Mouse (Mus musculus) left cerebral cortex, adult 2 months (tissue): Measurements from ENCODE around the gene Ptpn7. TPM values are rescaled to one million over a fixed set of nuclear protein-coding genes. Genes with fewer than 3 reads are reported as not detected.

ENCODE experiments used
- DNase-seq, 2 experiments: peaks; one replicate each; pipeline ENCODE4 v3.0.0; 2021 to 2022; ENCODE audit warnings: low spot score in 2 of 2, mixed read lengths in 1 of 2; ENCODE audit errors: extremely low spot score in 1 of 2
- H3K27ac ChIP-seq: fragments of 200-600 bp; 2 replicates; pipeline ENCODE4 v1.8.1; 2022
- H3K4me3 ChIP-seq: fragments of 200-600 bp; 2 replicates; pipeline ENCODE4 v1.8.1; 2022
- CTCF ChIP-seq: fragments of 200-600 bp; IDR thresholded peaks from 2 replicates; pipeline ENCODE4 v1.8.1; 2022; ENCODE audit warnings: antibody characterized with exemption, mild to moderate bottlenecking, moderate library complexity
- intact Hi-C: fragments of 180-260 bp; cut with DNase I; formaldehyde crosslinking; loops from one replicate; pipeline ENCODE4 v1.15.1; 2025
- total RNA-seq, 2 experiments: library from RNA; stranded (reverse); gene quantifications; 2 replicates each; pipeline ENCODE4 v1.2.3; 2021

The Ptpn7 gene
- total RNA-seq, 2 experiments from 2014 or later, result 0.09 to 0.37 TPM

GRCm38 (mm10) chr1:135146946-135147701 is 14.6 kb downstream of the Ptpn7 start:
- Histone ChIP-seq H3K4me3 (peak overlapping the region; percentile 75), H3K27ac (peak overlapping the region; percentile 98)
- TF ChIP-seq CTCF, result no peak
- peak; percentile 67 to 74 for DNase-seq
- intact Hi-C loops, result loop anchor here (2.0 kb wide), 1 partner anchor 222 kb away; no protein-coding TSS in a partner anchor

GRCm38 (mm10) chr1:135147702-135148058 is 15.2 kb downstream of the Ptpn7 start:
- no peak for TF ChIP-seq CTCF
- intact Hi-C loops, result loop anchor here (2.0 kb wide), 1 partner anchor 221 kb away; no protein-coding TSS in a partner anchor
- H3K27ac ChIP-seq, result peak overlapping the region; percentile 98
- no peak for DNase-seq
- H3K4me3 ChIP-seq, result peak overlapping the region; percentile 75

GRCm38 (mm10) chr1:135148476-135148875 is 16.0 kb downstream of the Ptpn7 start:
- DNase-seq, result no peak
- intact Hi-C loops, result no loop called here
- Histone ChIP-seq H3K4me3 (peak overlapping the region; percentile 75), H3K27ac (peak overlapping the region; percentile 98; the same call in 1 of the 2 replicates)
- TF ChIP-seq CTCF, result no peak

- intact Hi-C loops, result no loop called here
- no peak for TF ChIP-seq CTCF
- DNase-seq, result no peak
- Histone ChIP-seq H3K4me3 (peak overlapping the region; percentile 75), H3K27ac (no peak overlapping the region)
Observed at GRCm38 (mm10) chr1:135148996-135149395, 16.5 kb downstream of the Ptpn7 start.

- no peak overlapping the region for H3K4me3 ChIP-seq
- intact Hi-C loops, result loop anchor here (1.0 kb wide), 1 partner anchor 13 kb away; the partner anchor contains the start of gene Gpr37l1
- DNase-seq, result no peak
- TF ChIP-seq CTCF, result no peak
- peak overlapping the region; percentile 91 for H3K27ac ChIP-seq
Observed at GRCm38 (mm10) chr1:135154011-135154410, 21.5 kb downstream of the Ptpn7 start.

GRCm38 (mm10) chr1:135154411-135154959 is 22.0 kb downstream of the Ptpn7 start:
- TF ChIP-seq CTCF, result peak; percentile 93
- intact Hi-C loops, result loop anchor here (1.0 kb wide), 1 partner anchor 13 kb away; the partner anchor contains the start of gene Gpr37l1
- peak overlapping the region; percentile 32 for H3K4me3 ChIP-seq
- H3K27ac ChIP-seq, result peak overlapping the region; percentile 91
- peak; percentile 79 to 82 for DNase-seq

GRCm38 (mm10) chr1:135156300-135156699 is 23.8 kb downstream of the Ptpn7 start:
- no peak for DNase-seq
- intact Hi-C loops, result no loop called here
- Histone ChIP-seq H3K4me3 (no peak overlapping the region), H3K27ac (peak overlapping the region; percentile 1; the same call in 1 of the 2 replicates)
- TF ChIP-seq CTCF, result no peak

- TF ChIP-seq CTCF, result no peak
- peak overlapping the region; percentile 59 for H3K27ac ChIP-seq
- no peak overlapping the region for H3K4me3 ChIP-seq
- intact Hi-C loops, result no loop called here
- peak in 1 of 2 experiments; percentile 53 for DNase-seq
Observed at GRCm38 (mm10) chr1:135158633-135159032, 26.1 kb downstream of the Ptpn7 start.

GRCm38 (mm10) chr1:135159074-135159473 is 26.6 kb downstream of the Ptpn7 start:
- Histone ChIP-seq H3K27ac (no peak overlapping the region), H3K4me3 (no peak overlapping the region)
- no peak for TF ChIP-seq CTCF
- intact Hi-C loops, result no loop called here
- peak in 1 of 2 experiments; percentile 66 for DNase-seq

- Histone ChIP-seq H3K4me3 (no peak overlapping the region), H3K27ac (peak overlapping the region; percentile 24)
- DNase-seq, result no peak
- intact Hi-C loops, result no loop called here
- TF ChIP-seq CTCF, result no peak
Observed at GRCm38 (mm10) chr1:135159556-135160123, 27.1 kb downstream of the Ptpn7 start.

GRCm38 (mm10) chr1:135160411-135161050 is 28.0 kb downstream of the Ptpn7 start:
- H3K4me3 ChIP-seq, result no peak overlapping the region
- no peak for DNase-seq
- intact Hi-C loops, result no loop called here
- TF ChIP-seq CTCF, result no peak
- H3K27ac ChIP-seq, result peak overlapping the region; percentile 24
